Mouse (Mus musculus): ENCODE results near the gene Gfra4. TPM values are rescaled to one million over a fixed set of nuclear protein-coding genes. Genes with fewer than 3 reads are reported as not detected.

The Gfra4 gene
- total RNA-seq (2021) = 10 to 100 TPM; 53.4 to 58.4 TPM
- long read RNA-seq, experiment 1, transcript Gfra4-207 (2 exons, 1,791 nt) = minor isoform, 20 of 95 reads
- long read RNA-seq, experiment 1, transcript Gfra4-208 (4 exons, 1,125 nt) = major isoform, 29 of 95 reads
- long read RNA-seq, experiment 1, partial matches to known transcripts = 19 of 95 reads
- long read RNA-seq, experiment 1, other reads (novel, unspliced or antisense) = 27 of 95 reads
- long read RNA-seq, experiment 2, transcript Gfra4-208 (4 exons, 1,125 nt) = major isoform, 33 of 78 reads
- long read RNA-seq, experiment 2, transcript Gfra4-207 (2 exons, 1,791 nt) = minor isoform, 16 of 78 reads
- long read RNA-seq, experiment 2, partial matches to known transcripts = 17 of 78 reads
- long read RNA-seq, experiment 2, other reads (novel, unspliced or antisense) = 12 of 78 reads

- no peak for DNase-seq (ENCODE audit: low spot score in 2 of 2)
These were observed at the start of gene Gfra4 for GRCm38 (mm10) chr2:131042988-131043387. Gene Gfra4, minus strand, starts transcription at chr2:131043088.

GRCm38 (mm10) chr2:131090852-131091251 lies 48.0 kb upstream of the Gfra4 start:
- no peak for DNase-seq (ENCODE audit: low spot score in 2 of 2)

- DNase-seq (ENCODE audit: low spot score in 2 of 2) = no peak
These were observed 46.7 kb upstream of the Gfra4 start for GRCm38 (mm10) chr2:131089634-131090033.

GRCm38 (mm10) chr2:131088581-131088980 lies 45.7 kb upstream of the Gfra4 start:
- no peak for DNase-seq (ENCODE audit: low spot score in 2 of 2)

- DNase-seq (ENCODE audit: low spot score in 2 of 2) = no peak
These were observed 43.9 kb upstream of the Gfra4 start, which contains the start of gene Siglec1 for GRCm38 (mm10) chr2:131086667-131087390. Gene Siglec1, minus strand, starts transcription at chr2:131086765.

GRCm38 (mm10) chr2:131084206-131084605 lies 41.3 kb upstream of the Gfra4 start:
- DNase-seq (ENCODE audit: low spot score in 2 of 2) = no peak

GRCm38 (mm10) chr2:131080507-131080906 lies 37.6 kb upstream of the Gfra4 start:
- no peak for DNase-seq (ENCODE audit: low spot score in 2 of 2)

GRCm38 (mm10) chr2:131072536-131072935 lies 29.6 kb upstream of the Gfra4 start:
- no peak for DNase-seq (ENCODE audit: low spot score in 2 of 2)

- DNase-seq (ENCODE audit: low spot score in 2 of 2) = no peak
These were observed 24.6 kb upstream of the Gfra4 start for GRCm38 (mm10) chr2:131067481-131067880.

- DNase-seq (ENCODE audit: low spot score in 2 of 2) = peak; percentile 15 to 36
These were observed 23.5 kb upstream of the Gfra4 start for GRCm38 (mm10) chr2:131066342-131066741.

- DNase-seq (ENCODE audit: low spot score in 2 of 2) = no peak
These were observed 20.5 kb upstream of the Gfra4 start, which contains the start of gene Adam33 for GRCm38 (mm10) chr2:131063404-131063864. Gene Adam33, minus strand, starts transcription at chr2:131063814.

- DNase-seq (ENCODE audit: low spot score in 2 of 2) = no peak
These were observed 18.7 kb upstream of the Gfra4 start for GRCm38 (mm10) chr2:131061607-131062006.

- DNase-seq (ENCODE audit: low spot score in 2 of 2) = no peak
These were observed 17.9 kb upstream of the Gfra4 start for GRCm38 (mm10) chr2:131060784-131061183.

- DNase-seq (ENCODE audit: low spot score in 2 of 2) = no peak
These were observed 17.1 kb upstream of the Gfra4 start for GRCm38 (mm10) chr2:131059781-131060540.

- DNase-seq (ENCODE audit: low spot score in 2 of 2) = peak; percentile 45 to 49
These were observed 16.5 kb upstream of the Gfra4 start for GRCm38 (mm10) chr2:131059377-131059776.

GRCm38 (mm10) chr2:131058672-131059071 lies 15.8 kb upstream of the Gfra4 start:
- no peak for DNase-seq (ENCODE audit: low spot score in 2 of 2)

GRCm38 (mm10) chr2:131056191-131056590 lies 13.3 kb upstream of the Gfra4 start:
- DNase-seq (ENCODE audit: low spot score in 2 of 2) = no peak

- peak in 1 of 2 experiments; percentile 40 for DNase-seq (ENCODE audit: low spot score in 2 of 2)
These were observed 12.7 kb upstream of the Gfra4 start for GRCm38 (mm10) chr2:131055631-131056030.

- no peak for DNase-seq (ENCODE audit: low spot score in 2 of 2)
These were observed 11.9 kb upstream of the Gfra4 start for GRCm38 (mm10) chr2:131054646-131055264.

- DNase-seq (ENCODE audit: low spot score in 2 of 2) = no peak
These were observed 11.2 kb upstream of the Gfra4 start for GRCm38 (mm10) chr2:131053851-131054645.

All from left cerebral cortex, adult 18-20 months (tissue).